Comparison of ENCODE assay signal across 21 mouse cellular contexts in genomic region chr9:64076412-64076811, GRCm38 (mm10). TPM values are rescaled to one million over a fixed set of nuclear protein-coding genes. Genes with fewer than 3 reads are reported as not detected.
"Had no signal": no experiment of that assay in that cellular context is flagged by ENCODE, and none has a peak within 500 bp of the region (broad histone marks: within the 10 kb centered on the region; RNA-seq: fewer than 3 reads in every experiment).

No protein-coding gene starts in this region.

- H3K27me3 ChIP-seq: limb, embryonic 12.5 days; lung, embryonic 15.5 days; megakaryocyte, embryonic 14.5 days; midbrain, embryonic 15.5 days; neural tube, embryonic 12.5 days had no signal

- H3K27ac ChIP-seq: limb, embryonic 12.5 days; lung, embryonic 15.5 days; macrophage; midbrain, embryonic 15.5 days; neural tube, embryonic 12.5 days; stomach, postnatal 0 days had no signal

- H3K4me3 ChIP-seq: limb, embryonic 12.5 days; lung, embryonic 15.5 days; midbrain, embryonic 15.5 days; neural tube, embryonic 12.5 days had no signal

- ATAC-seq: intestine, embryonic 16.5 days; midbrain, embryonic 15.5 days had no signal

- H3K4me1 ChIP-seq: midbrain, embryonic 15.5 days had no signal

- H3K36me3 ChIP-seq: limb, embryonic 12.5 days; lung, embryonic 15.5 days; midbrain, embryonic 15.5 days; neural tube, embryonic 12.5 days had no signal

- DNase-seq: kidney, adult 2 months; kidney, postnatal 36 days; layer of hippocampus, adult 9-11 months; layer of hippocampus, postnatal 36 days; lung, postnatal 14 days; thymus, adult 18-20 months; thymus, postnatal 36 days had no signal

- H3K9ac ChIP-seq: limb, embryonic 12.5 days; lung, embryonic 15.5 days; midbrain, embryonic 15.5 days; neural tube, embryonic 12.5 days had no signal

- H3K9me3 ChIP-seq: limb, embryonic 12.5 days; lung, embryonic 15.5 days; megakaryocyte, embryonic 14.5 days; midbrain, embryonic 15.5 days; neural tube, embryonic 12.5 days had no signal

- H3K4me2 ChIP-seq: limb, embryonic 12.5 days; lung, embryonic 15.5 days; midbrain, embryonic 11.5 days; midbrain, embryonic 15.5 days; neural tube, embryonic 12.5 days had no signal

RNA-seq across cellular contexts. Expression of gene Lctl, which starts 40.5 kb away (rescaled TPM):
- total RNA-seq: layer of hippocampus, adult 18-20 months; layer of hippocampus, postnatal 36 days; left cerebral cortex, postnatal 25 days; liver, adult 2 months; monocyte, adult 5-6 weeks; neutrophil, adult 5-6 weeks had no signal
- polyA plus RNA-seq: limb, embryonic 12.5 days; liver, adult 2 months; lung, embryonic 15.5 days; macrophage; midbrain, embryonic 11.5 days; midbrain, embryonic 15.5 days; neural tube, embryonic 12.5 days had no signal

RNA-seq across cellular contexts. Expression of gene Smad6, which starts 54.6 kb away (rescaled TPM):
- total RNA-seq: neutrophil, adult 5-6 weeks had no signal
